Mouse (Mus musculus): ENCODE results near the gene Fam83c. TPM values are rescaled to one million over a fixed set of nuclear protein-coding genes. Genes with fewer than 3 reads are reported as not detected.
A peak's percentile ranks its signal among the peaks of the same experiment; 100 is the strongest.

The Fam83c gene
- total and polyA plus RNA-seq, 2 experiments from 2014 or later = not detected

- Histone ChIP-seq H3K36me3 (ENCODE audit: insufficient read depth, low read length) (peaks cover 31% of the 10 kb centered on the region), H3K4me2 (ENCODE audit: low read depth, low read length, poor library complexity, severe bottlenecking) (no peak overlapping the region), H3K27me3 (ENCODE audit: insufficient read depth, low read length) (no peaks in the 10 kb centered on the region), H3K27ac (ENCODE audit: low read depth, low read length) (no peak overlapping the region), H3K4me1 (ENCODE audit: insufficient read depth, low read length) (no peaks in the 10 kb centered on the region), H3K4me3 (ENCODE audit: low read depth, low read length) (no peak overlapping the region), H3K9ac (replicated peaks; ENCODE audit: low read length, poor library complexity, severe bottlenecking) (no peak overlapping the region), H3K9me3 (ENCODE audit: low read length) (no peaks in the 10 kb centered on the region)
- no peak for DNase-seq (ENCODE audit: low spot score)
- WGBS = 74% methylated on average over 5 of the region's 5 CpGs
- no peak for ATAC-seq (ENCODE audit: low FRiP score)
- TF ChIP-seq CTCF (IDR thresholded peaks at IDR 0.05) = no peak
Measured at GRCm38 (mm10) chr2:155804053-155804452, 30.6 kb downstream of the Fam83c start.

DNA sequence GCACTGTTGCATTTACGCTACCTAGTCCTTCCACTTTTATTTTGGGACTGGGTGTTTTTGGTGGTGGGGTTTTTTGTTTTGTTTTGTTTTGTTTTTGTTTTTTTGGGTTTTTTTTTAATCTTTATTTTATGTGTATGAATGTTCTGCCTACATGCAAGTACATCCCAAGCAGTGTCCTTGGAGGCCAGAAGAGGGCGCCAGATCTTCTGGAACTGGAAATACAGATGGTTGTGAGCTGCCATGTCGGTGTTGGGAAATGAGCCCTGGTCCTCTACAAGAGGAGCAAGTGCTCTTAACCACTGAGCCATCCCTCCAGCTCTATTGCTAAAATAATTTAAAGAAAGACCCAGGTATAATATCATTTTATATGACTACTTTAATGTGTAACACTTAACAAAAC, 31.9 kb downstream of the Fam83c start:
- DNase-seq (ENCODE audit: low spot score) = no peak
- Histone ChIP-seq H3K27me3 (ENCODE audit: insufficient read depth, low read length) (no peaks in the 10 kb centered on the region), H3K36me3 (ENCODE audit: insufficient read depth, low read length) (peaks cover 41% of the 10 kb centered on the region), H3K4me1 (ENCODE audit: insufficient read depth, low read length) (no peaks in the 10 kb centered on the region), H3K27ac (ENCODE audit: low read depth, low read length) (no peak overlapping the region), H3K4me2 (ENCODE audit: low read depth, low read length, poor library complexity, severe bottlenecking) (no peak overlapping the region), H3K9me3 (ENCODE audit: low read length) (no peaks in the 10 kb centered on the region), H3K4me3 (ENCODE audit: low read depth, low read length) (no peak overlapping the region), H3K9ac (replicated peaks; ENCODE audit: low read length, poor library complexity, severe bottlenecking) (no peak overlapping the region)
- WGBS = 51% methylated on average over 3 of the region's 3 CpGs
- no peak for ATAC-seq (ENCODE audit: low FRiP score)
- TF ChIP-seq CTCF (IDR thresholded peaks at IDR 0.05) = peak; percentile 55

- peaks cover 48% of the 10 kb centered on the region for H3K36me3 ChIP-seq (ENCODE audit: insufficient read depth, low read length)
- TF ChIP-seq CTCF (IDR thresholded peaks at IDR 0.05) = no peak
- WGBS = 52% methylated on average over 3 of the region's 3 CpGs
Measured at GRCm38 (mm10) chr2:155798613-155799012, 36.0 kb downstream of the Fam83c start.

DNA sequence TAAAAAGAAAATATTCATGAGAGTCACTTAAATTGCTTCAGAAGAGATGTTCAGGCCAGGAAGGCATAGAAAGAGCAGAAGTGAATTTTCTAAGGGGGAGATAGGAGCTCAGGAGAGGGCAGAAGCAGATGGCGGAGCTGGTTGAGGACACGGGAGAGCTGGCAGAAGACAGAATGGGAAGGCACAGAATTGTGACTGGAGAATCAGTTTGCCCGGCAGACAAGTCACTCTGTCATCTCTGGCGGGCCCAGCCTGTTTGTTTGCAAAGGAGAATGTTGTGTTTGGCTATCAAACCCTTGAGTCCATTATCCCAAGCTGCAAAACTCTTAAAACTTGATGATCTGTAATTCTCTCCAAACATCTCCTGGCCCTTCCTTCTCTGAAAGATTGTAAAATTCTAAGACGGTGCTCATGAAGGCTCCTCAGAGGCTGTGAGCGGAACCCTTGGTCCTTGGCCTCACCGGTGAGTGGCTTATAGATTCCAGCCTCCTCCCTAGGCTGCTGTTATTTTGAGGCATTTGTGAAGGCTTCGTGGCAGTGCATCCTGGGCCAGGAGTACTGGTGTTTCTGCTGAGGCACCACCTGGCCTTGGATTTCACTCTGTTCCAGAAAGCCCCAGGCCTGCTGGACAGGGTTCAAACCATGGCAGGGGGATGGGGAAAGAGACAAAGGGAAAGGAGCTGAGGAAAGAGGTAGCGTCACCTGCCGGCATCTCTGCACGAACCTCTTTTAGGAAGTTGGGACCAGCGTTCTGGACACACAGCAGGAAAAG, 39.8 kb downstream of the Fam83c start:
- Histone ChIP-seq H3K4me3 (ENCODE audit: low read depth, low read length) (no peak overlapping the region), H3K36me3 (ENCODE audit: insufficient read depth, low read length) (peaks cover 41% of the 10 kb centered on the region), H3K9me3 (ENCODE audit: low read length) (no peaks in the 10 kb centered on the region), H3K4me1 (ENCODE audit: insufficient read depth, low read length) (no peaks in the 10 kb centered on the region), H3K9ac (replicated peaks; ENCODE audit: low read length, poor library complexity, severe bottlenecking) (no peak overlapping the region), H3K4me2 (ENCODE audit: low read depth, low read length, poor library complexity, severe bottlenecking) (no peak overlapping the region), H3K27ac (ENCODE audit: low read depth, low read length) (no peak overlapping the region), H3K27me3 (ENCODE audit: insufficient read depth, low read length) (no peaks in the 10 kb centered on the region)
- no peak for ATAC-seq (ENCODE audit: low FRiP score)
- 89% methylated on average over 12 of the region's 12 CpGs for WGBS
- no peak for TF ChIP-seq CTCF (IDR thresholded peaks at IDR 0.05)
- peak; percentile 67 for DNase-seq (ENCODE audit: low spot score)

More at GRCm38 (mm10) chr2:155798613-155799012, 36.0 kb downstream of the Fam83c start:
- Histone ChIP-seq H3K27ac (ENCODE audit: low read depth, low read length) (no peak overlapping the region), H3K9me3 (ENCODE audit: low read length) (no peaks in the 10 kb centered on the region), H3K4me2 (ENCODE audit: low read depth, low read length, poor library complexity, severe bottlenecking) (no peak overlapping the region), H3K4me3 (ENCODE audit: low read depth, low read length) (no peak overlapping the region), H3K4me1 (ENCODE audit: insufficient read depth, low read length) (no peaks in the 10 kb centered on the region), H3K9ac (replicated peaks; ENCODE audit: low read length, poor library complexity, severe bottlenecking) (no peak overlapping the region), H3K27me3 (ENCODE audit: insufficient read depth, low read length) (no peaks in the 10 kb centered on the region)
- no peak for ATAC-seq (ENCODE audit: low FRiP score)
- no peak for DNase-seq (ENCODE audit: low spot score)

DNA sequence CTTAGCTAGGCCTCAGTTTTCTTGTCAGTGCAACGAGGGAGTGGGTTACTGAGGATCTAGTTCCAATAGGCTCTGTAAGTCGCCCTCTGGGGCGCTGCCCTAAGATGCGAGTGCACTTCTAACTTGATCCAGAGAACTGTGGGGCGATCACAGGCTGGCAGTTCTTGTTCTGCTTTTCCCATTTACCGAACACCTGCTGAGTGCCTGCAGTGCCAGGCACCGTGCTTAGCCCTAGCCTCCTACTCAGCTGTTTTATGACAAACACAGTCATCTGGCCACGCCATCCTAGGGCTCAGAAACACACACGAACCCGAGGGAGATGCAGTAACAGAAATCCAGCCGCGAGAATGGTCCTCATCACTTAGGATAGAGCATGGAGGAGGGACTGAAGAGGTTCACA, 41.8 kb downstream of the Fam83c start:
- Histone ChIP-seq H3K27ac (ENCODE audit: low read depth, low read length) (no peak overlapping the region), H3K4me1 (ENCODE audit: insufficient read depth, low read length) (no peaks in the 10 kb centered on the region), H3K4me3 (ENCODE audit: low read depth, low read length) (no peak overlapping the region), H3K36me3 (ENCODE audit: insufficient read depth, low read length) (peaks cover 25% of the 10 kb centered on the region), H3K27me3 (ENCODE audit: insufficient read depth, low read length) (no peaks in the 10 kb centered on the region), H3K9me3 (ENCODE audit: low read length) (no peaks in the 10 kb centered on the region), H3K4me2 (ENCODE audit: low read depth, low read length, poor library complexity, severe bottlenecking) (no peak overlapping the region), H3K9ac (replicated peaks; ENCODE audit: low read length, poor library complexity, severe bottlenecking) (no peak overlapping the region)
- WGBS = 30% methylated on average over 12 of the region's 12 CpGs
- TF ChIP-seq CTCF (IDR thresholded peaks at IDR 0.05) = no peak
- no peak for ATAC-seq (ENCODE audit: low FRiP score)
- DNase-seq (ENCODE audit: low spot score) = no peak
